In the genomic region with DNA sequence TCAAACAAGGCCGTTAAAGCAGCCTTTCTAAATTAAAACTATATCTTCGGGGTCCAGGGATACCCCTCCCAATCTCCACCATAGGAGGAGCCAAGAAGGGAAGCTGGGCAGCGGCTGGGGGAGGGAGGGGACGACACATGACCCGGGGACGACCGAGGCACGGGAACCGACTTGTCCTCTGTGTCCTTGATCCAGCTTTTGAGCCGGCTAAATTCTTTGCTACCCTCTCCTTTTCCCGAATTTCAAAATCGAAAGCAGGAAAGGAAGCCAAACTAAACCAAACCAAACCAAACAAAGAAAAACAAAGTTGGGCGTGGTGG, we compare ENCODE assay signal across 8 mouse cellular contexts. TPM values are rescaled to one million over a fixed set of nuclear protein-coding genes. Genes with fewer than 3 reads are reported as not detected.
A peak's percentile ranks its signal among the peaks of the same experiment; 100 is the strongest.
DNase-seq lines count a peak whose midpoint lies in the region; ATAC-seq and TF ChIP-seq lines count a peak whose summit lies in the region.

No protein-coding gene starts in this region.

- H3K27ac ChIP-seq in embryonic facial prominence, embryonic 15.5 days (replicated peaks): peak overlapping the region; percentile 96
- H3K27ac ChIP-seq in heart, embryonic 16.5 days (ENCODE audit: low read length): peak overlapping the region; percentile 91
- peak overlapping the region; percentile 91 for H3K27ac ChIP-seq in lung, embryonic 14.5 days (ENCODE audit: low read depth)

- under 1% methylated on average over 13 of the region's 13 CpGs for WGBS in embryonic facial prominence, embryonic 15.5 days
- WGBS in heart, embryonic 16.5 days: under 1% methylated on average over 13 of the region's 13 CpGs
- under 1% methylated on average over 13 of the region's 13 CpGs for WGBS in lung, embryonic 14.5 days

- no peaks in the 10 kb centered on the region for H3K9me3 ChIP-seq in megakaryocyte, embryonic 14.5 days
- no peaks in the 10 kb centered on the region for H3K9me3 ChIP-seq in embryonic facial prominence, embryonic 15.5 days (replicated peaks)
- no peaks in the 10 kb centered on the region for H3K9me3 ChIP-seq in heart, embryonic 16.5 days (replicated peaks; ENCODE audit: control insufficient read depth, low read length)
- H3K9me3 ChIP-seq in lung, embryonic 14.5 days (ENCODE audit: low read depth, low read length): no peaks in the 10 kb centered on the region

- ATAC-seq in megakaryocyte, adult 5-6 weeks (ENCODE audit: poor library complexity, severe bottlenecking): no peak
- ATAC-seq in embryonic facial prominence, embryonic 15.5 days (ENCODE audit: insufficient number of reproducible peaks, low FRiP score, low TSS enrichment, low read depth): 0 out of 2 replicates have a peak, but pooled peaks have one; percentile 73
- ATAC-seq in heart, embryonic 16.5 days (replicated peaks; ENCODE audit: extremely low read depth, insufficient read depth, low FRiP score): peak; percentile 62
- peak; percentile 61 for ATAC-seq in lung, embryonic 14.5 days (ENCODE audit: insufficient read depth)

- peak overlapping the region; percentile 100 for H3K9ac ChIP-seq in embryonic facial prominence, embryonic 15.5 days
- peak overlapping the region; percentile 83 for H3K9ac ChIP-seq in heart, embryonic 16.5 days (ENCODE audit: low read length)
- H3K9ac ChIP-seq in lung, embryonic 14.5 days: peak overlapping the region; percentile 57

- no peaks in the 10 kb centered on the region for H3K27me3 ChIP-seq in megakaryocyte, embryonic 14.5 days (replicated peaks)
- no peaks in the 10 kb centered on the region for H3K27me3 ChIP-seq in embryonic facial prominence, embryonic 15.5 days
- H3K27me3 ChIP-seq in heart, embryonic 16.5 days (ENCODE audit: control insufficient read depth, insufficient read depth, low read length): no peaks in the 10 kb centered on the region
- no peaks in the 10 kb centered on the region for H3K27me3 ChIP-seq in lung, embryonic 14.5 days (ENCODE audit: insufficient read depth, low read length)

- H3K36me3 ChIP-seq in megakaryocyte, embryonic 14.5 days (replicated peaks; ENCODE audit: low read length): peaks cover 42% of the 10 kb centered on the region
- H3K36me3 ChIP-seq in embryonic facial prominence, embryonic 15.5 days: peaks cover 27% of the 10 kb centered on the region
- peaks cover 24% of the 10 kb centered on the region for H3K36me3 ChIP-seq in heart, embryonic 16.5 days (ENCODE audit: control insufficient read depth, insufficient read depth)
- H3K36me3 ChIP-seq in lung, embryonic 14.5 days (ENCODE audit: insufficient read depth): peaks cover 34% of the 10 kb centered on the region

- no peak for TF ChIP-seq CTCF in lung, embryonic 14.5 days (IDR thresholded peaks at IDR 0.05; ENCODE audit: low read depth)

- peak overlapping the region; percentile 69 for H3K4me2 ChIP-seq in embryonic facial prominence, embryonic 15.5 days (replicated peaks)
- peak overlapping the region; percentile 92 for H3K4me2 ChIP-seq in heart, embryonic 16.5 days (ENCODE audit: low read depth, low read length)
- H3K4me2 ChIP-seq in lung, embryonic 14.5 days: peak overlapping the region; percentile 75

- DNase-seq in kidney, postnatal 25 days: peak; percentile 84 to 91
- peak; percentile 73 for DNase-seq in lung, embryonic 14.5 days
- DNase-seq in ovary, postnatal 14 days (ENCODE audit: low spot score): peak; percentile 45
- DNase-seq in thymus, postnatal 36 days: peak; percentile 78 to 83

- H3K4me1 ChIP-seq in megakaryocyte, embryonic 14.5 days: peaks cover 70% of the 10 kb centered on the region
- peaks cover 26% of the 10 kb centered on the region for H3K4me1 ChIP-seq in embryonic facial prominence, embryonic 15.5 days
- peaks cover 21% of the 10 kb centered on the region for H3K4me1 ChIP-seq in heart, embryonic 16.5 days (ENCODE audit: control insufficient read depth, insufficient read depth, low read length)
- peaks cover 10% of the 10 kb centered on the region for H3K4me1 ChIP-seq in lung, embryonic 14.5 days (ENCODE audit: insufficient read depth)

- peak overlapping the region; percentile 98 for H3K4me3 ChIP-seq in megakaryocyte, embryonic 14.5 days (replicated peaks)
- H3K4me3 ChIP-seq in embryonic facial prominence, embryonic 15.5 days (replicated peaks): peak overlapping the region; percentile 100
- H3K4me3 ChIP-seq in heart, embryonic 16.5 days (ENCODE audit: low read length): peak overlapping the region; percentile 82
- H3K4me3 ChIP-seq in lung, embryonic 14.5 days (ENCODE audit: low read depth, low read length): peak overlapping the region; percentile 99

RNA-seq across cellular contexts. Expression of a gene that starts 0.5 kb away (rescaled TPM):
- polyA plus RNA-seq in megakaryocyte, embryonic 14.5 days (2012; ENCODE audit: insufficient read depth, low replicate concordance): 176 and 605 TPM in 2 replicates
- total RNA-seq in megakaryocyte, adult 5-6 weeks (2015): 680 and 693 TPM in 2 replicates
- 257 and 330 TPM in 2 replicates for total RNA-seq in megakaryocyte, adult 5-6 weeks (2017)
- 505 and 540 TPM in 2 replicates for polyA plus RNA-seq in embryonic facial prominence, embryonic 15.5 days (2015; fragmentation: Nextera tagmentation; extraction: Ambion mirVana)
- 399 and 472 TPM in 2 replicates for polyA plus RNA-seq in heart, embryonic 16.5 days (2015; fragmentation: Nextera tagmentation; extraction: Ambion mirVana)
- 341 and 344 TPM in 2 replicates for polyA plus RNA-seq in lung, embryonic 14.5 days (2014; fragmentation: Nextera tagmentation; extraction: Ambion mirVana)

RNA-seq across cellular contexts. Expression of a gene that starts 7.8 kb away (rescaled TPM):
- polyA plus RNA-seq in megakaryocyte, embryonic 14.5 days (2012; ENCODE audit: insufficient read depth, low replicate concordance): 6.0 and 63.1 TPM in 2 replicates
- total RNA-seq in megakaryocyte, adult 5-6 weeks (2015): 81.7 and 89.6 TPM in 2 replicates
- total RNA-seq in megakaryocyte, adult 5-6 weeks (2017): 286 and 343 TPM in 2 replicates
- polyA plus RNA-seq in embryonic facial prominence, embryonic 15.5 days (2015; fragmentation: Nextera tagmentation; extraction: Ambion mirVana): 77.8 and 83.6 TPM in 2 replicates
- 49.1 and 78.9 TPM in 2 replicates for polyA plus RNA-seq in heart, embryonic 16.5 days (2015; fragmentation: Nextera tagmentation; extraction: Ambion mirVana)
- polyA plus RNA-seq in lung, embryonic 14.5 days (2014; fragmentation: Nextera tagmentation; extraction: Ambion mirVana): 59.6 and 63.2 TPM in 2 replicates

RNA-seq across cellular contexts. Expression of a gene that starts 8.1 kb away (rescaled TPM):
- polyA plus RNA-seq in megakaryocyte, embryonic 14.5 days (2012; ENCODE audit: insufficient read depth, low replicate concordance): 8.9 and 16.9 TPM in 2 replicates
- total RNA-seq in megakaryocyte, adult 5-6 weeks (2015): 292 and 323 TPM in 2 replicates
- total RNA-seq in megakaryocyte, adult 5-6 weeks (2017): 338 and 378 TPM in 2 replicates
- polyA plus RNA-seq in embryonic facial prominence, embryonic 15.5 days (2015; fragmentation: Nextera tagmentation; extraction: Ambion mirVana): 190 and 193 TPM in 2 replicates
- 143 and 150 TPM in 2 replicates for polyA plus RNA-seq in heart, embryonic 16.5 days (2015; fragmentation: Nextera tagmentation; extraction: Ambion mirVana)
- polyA plus RNA-seq in lung, embryonic 14.5 days (2014; fragmentation: Nextera tagmentation; extraction: Ambion mirVana): 151 and 155 TPM in 2 replicates

RNA-seq across cellular contexts. Expression of a gene that starts 58.5 kb away (rescaled TPM):
- polyA plus RNA-seq in megakaryocyte, embryonic 14.5 days (2012; ENCODE audit: insufficient read depth, low replicate concordance): not detected in 2 replicates
- total RNA-seq in megakaryocyte, adult 5-6 weeks (2015): 2.9 and 6.6 TPM in 2 replicates
- 4.0 and 14.8 TPM in 2 replicates for total RNA-seq in megakaryocyte, adult 5-6 weeks (2017)
- 2.3 and 2.9 TPM in 2 replicates for polyA plus RNA-seq in embryonic facial prominence, embryonic 15.5 days (2015; fragmentation: Nextera tagmentation; extraction: Ambion mirVana)
- polyA plus RNA-seq in heart, embryonic 16.5 days (2015; fragmentation: Nextera tagmentation; extraction: Ambion mirVana): 4.3 and 4.5 TPM in 2 replicates
- 1.6 and 1.7 TPM in 2 replicates for polyA plus RNA-seq in lung, embryonic 14.5 days (2014; fragmentation: Nextera tagmentation; extraction: Ambion mirVana)
